Mouse (Mus musculus): Measurements from ENCODE around the gene Olfr911-ps1. TPM values are rescaled to one million over a fixed set of nuclear protein-coding genes. Genes with fewer than 3 reads are reported as not detected.

Olfr911-ps1 gene
- polyA plus RNA-seq (2015; fragmentation: Nextera tagmentation; extraction: Ambion mirVana), result not detected in 2 replicates

- no peak within 1 kb of the TSS for H3K4me2 ChIP-seq
- no peak within 1 kb of the TSS for H3K9ac ChIP-seq
- no peak within 1 kb of the TSS for H3K27ac ChIP-seq (replicated peaks)
- H3K36me3 ChIP-seq (replicated peaks), result no peaks in the 10 kb centered on the region
- 36% methylated on average over 1 of the region's 1 CpGs for WGBS (ENCODE audit: insufficient replicate concordance)
- H3K27me3 ChIP-seq, result no peaks in the 10 kb centered on the region
- no peak for ATAC-seq (ENCODE audit: insufficient read depth)
- H3K4me1 ChIP-seq (replicated peaks), result no peaks in the 10 kb centered on the region
- H3K9me3 ChIP-seq (replicated peaks), result no peaks in the 10 kb centered on the region
- H3K4me3 ChIP-seq (replicated peaks), result no peak within 1 kb of the TSS
Measured at GRCm38 (mm10) chr9:38521280-38521679, at the start of gene Olfr911-ps1. Olfr911-ps1 (plus strand) TSS chr9:38521580.

GRCm38 (mm10) chr9:38486785-38487184 lies 34.6 kb upstream of the Olfr911-ps1 start, which contains the start of gene Olfr906:
Olfr906 (plus strand) TSS chr9:38487085.
- H3K27ac ChIP-seq (replicated peaks), result no peak within 1 kb of the TSS
- no peak within 1 kb of the TSS for H3K9ac ChIP-seq
- H3K4me1 ChIP-seq (replicated peaks), result no peaks in the 10 kb centered on the region
- H3K27me3 ChIP-seq, result no peaks in the 10 kb centered on the region
- whole genome bisulfite sequencing (ENCODE audit: insufficient replicate concordance), result 47% methylated on average over 3 of the region's 3 CpGs
- no peaks in the 10 kb centered on the region for H3K36me3 ChIP-seq (replicated peaks)
- no peak within 1 kb of the TSS for H3K4me3 ChIP-seq (replicated peaks)
- no peaks in the 10 kb centered on the region for H3K9me3 ChIP-seq (replicated peaks)
- no peak for ATAC-seq (ENCODE audit: insufficient read depth)
- no peak within 1 kb of the TSS for H3K4me2 ChIP-seq

GRCm38 (mm10) chr9:38495501-38495900 lies 25.9 kb upstream of the Olfr911-ps1 start, which contains the start of gene Olfr907:
Olfr907 (plus strand) TSS chr9:38495801.
- ATAC-seq (ENCODE audit: insufficient read depth), result no peak
- Histone ChIP-seq H3K4me1 (replicated peaks) (no peaks in the 10 kb centered on the region), H3K36me3 (replicated peaks) (no peaks in the 10 kb centered on the region), H3K27me3 (no peaks in the 10 kb centered on the region), H3K27ac (replicated peaks) (no peak within 1 kb of the TSS), H3K9ac (no peak within 1 kb of the TSS), H3K4me2 (no peak within 1 kb of the TSS), H3K9me3 (replicated peaks) (no peaks in the 10 kb centered on the region), H3K4me3 (replicated peaks) (no peak within 1 kb of the TSS)
- 61% methylated on average over 2 of the region's 2 CpGs for WGBS (ENCODE audit: insufficient replicate concordance)

DNA sequence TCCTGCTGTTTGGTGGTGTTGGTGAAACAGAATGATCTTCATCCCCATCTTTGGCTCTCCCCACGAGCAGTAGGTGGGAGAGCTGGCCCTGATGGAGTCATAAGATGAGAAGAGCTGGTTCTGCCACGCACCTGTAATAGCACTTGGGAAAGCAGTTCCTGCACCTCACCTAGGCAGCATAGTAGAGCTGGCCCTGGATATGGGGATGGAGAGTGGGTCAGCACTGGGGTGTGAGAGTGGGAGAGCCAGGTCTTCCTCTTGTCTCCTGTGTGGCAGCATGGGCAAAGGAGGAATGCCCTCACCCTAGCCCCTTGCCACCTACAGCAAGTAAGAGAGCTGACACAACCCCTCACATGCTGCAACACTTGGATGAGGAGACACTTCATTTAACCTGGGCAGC lies 9.0 kb upstream of the Olfr911-ps1 start:
- no peak overlapping the region for H3K4me2 ChIP-seq
- no peak overlapping the region for H3K27ac ChIP-seq (replicated peaks)
- H3K4me1 ChIP-seq (replicated peaks), result no peaks in the 10 kb centered on the region
- H3K9ac ChIP-seq, result no peak overlapping the region
- no peak overlapping the region for H3K4me3 ChIP-seq (replicated peaks)
- ATAC-seq (ENCODE audit: insufficient read depth), result no peak
- no peaks in the 10 kb centered on the region for H3K36me3 ChIP-seq (replicated peaks)
- no peaks in the 10 kb centered on the region for H3K9me3 ChIP-seq (replicated peaks)
- H3K27me3 ChIP-seq, result no peaks in the 10 kb centered on the region
- WGBS (ENCODE audit: insufficient replicate concordance), result 25% methylated on average over 2 of the region's 2 CpGs

GRCm38 (mm10) chr9:38537549-38537948 lies 16.2 kb downstream of the Olfr911-ps1 start, which contains the start of gene Olfr910:
Olfr910 (plus strand) TSS chr9:38537849.
- Histone ChIP-seq H3K9ac (no peak within 1 kb of the TSS), H3K4me3 (replicated peaks) (no peak within 1 kb of the TSS), H3K27ac (replicated peaks) (no peak within 1 kb of the TSS), H3K27me3 (no peaks in the 10 kb centered on the region), H3K4me2 (no peak within 1 kb of the TSS), H3K36me3 (replicated peaks) (no peaks in the 10 kb centered on the region), H3K9me3 (replicated peaks) (no peaks in the 10 kb centered on the region), H3K4me1 (replicated peaks) (no peaks in the 10 kb centered on the region)
- no peak for ATAC-seq (ENCODE audit: insufficient read depth)
- 58% methylated on average over 2 of the region's 2 CpGs for WGBS (ENCODE audit: insufficient replicate concordance)

Other genes with a start within 250 kb of the Olfr911-ps1 start
- not detected in 2 replicates for gene Olfr896-ps1, start 230.5 kb upstream of the Olfr911-ps1 start, polyA plus RNA-seq (2015; fragmentation: Nextera tagmentation; extraction: Ambion mirVana)
- gene Olfr25, start 192.5 kb upstream of the Olfr911-ps1 start, polyA plus RNA-seq (2015; fragmentation: Nextera tagmentation; extraction: Ambion mirVana), result not detected in 2 replicates
- gene Olfr898, start 173.2 kb upstream of the Olfr911-ps1 start, polyA plus RNA-seq (2015; fragmentation: Nextera tagmentation; extraction: Ambion mirVana), result not detected in 2 replicates
- gene Olfr250, start 154.7 kb upstream of the Olfr911-ps1 start, polyA plus RNA-seq (2015; fragmentation: Nextera tagmentation; extraction: Ambion mirVana), result not detected in 2 replicates
- gene Olfr251, start 144.5 kb upstream of the Olfr911-ps1 start, polyA plus RNA-seq (2015; fragmentation: Nextera tagmentation; extraction: Ambion mirVana), result not detected in 2 replicates
- gene Olfr147, start 119.9 kb upstream of the Olfr911-ps1 start, polyA plus RNA-seq (2015; fragmentation: Nextera tagmentation; extraction: Ambion mirVana), result not detected in 2 replicates
- not detected in 2 replicates for gene Olfr901, start 92.1 kb upstream of the Olfr911-ps1 start, polyA plus RNA-seq (2015; fragmentation: Nextera tagmentation; extraction: Ambion mirVana)
- not detected in 2 replicates for gene Olfr902, start 73.9 kb upstream of the Olfr911-ps1 start, polyA plus RNA-seq (2015; fragmentation: Nextera tagmentation; extraction: Ambion mirVana)
- gene Olfr904, start 58.4 kb upstream of the Olfr911-ps1 start, polyA plus RNA-seq (2015; fragmentation: Nextera tagmentation; extraction: Ambion mirVana), result not detected in 2 replicates
- not detected in 2 replicates for gene Olfr905, start 50.5 kb upstream of the Olfr911-ps1 start, polyA plus RNA-seq (2015; fragmentation: Nextera tagmentation; extraction: Ambion mirVana)
- not detected in 2 replicates for gene Olfr906, start 34.5 kb upstream of the Olfr911-ps1 start, polyA plus RNA-seq (2015; fragmentation: Nextera tagmentation; extraction: Ambion mirVana)
- not detected in 2 replicates for gene Olfr907, start 25.8 kb upstream of the Olfr911-ps1 start, polyA plus RNA-seq (2015; fragmentation: Nextera tagmentation; extraction: Ambion mirVana)
- not detected in 2 replicates for gene Olfr910, start 16.3 kb downstream of the Olfr911-ps1 start, polyA plus RNA-seq (2015; fragmentation: Nextera tagmentation; extraction: Ambion mirVana)
- not detected in 2 replicates for gene Olfr912, start 58.6 kb downstream of the Olfr911-ps1 start, polyA plus RNA-seq (2015; fragmentation: Nextera tagmentation; extraction: Ambion mirVana)
- not detected in 2 replicates for gene Olfr913, start 71.2 kb downstream of the Olfr911-ps1 start, polyA plus RNA-seq (2015; fragmentation: Nextera tagmentation; extraction: Ambion mirVana)
- gene Olfr914, start 83.5 kb downstream of the Olfr911-ps1 start, polyA plus RNA-seq (2015; fragmentation: Nextera tagmentation; extraction: Ambion mirVana), result not detected in 2 replicates
- gene Olfr916, start 138.3 kb downstream of the Olfr911-ps1 start, polyA plus RNA-seq (2015; fragmentation: Nextera tagmentation; extraction: Ambion mirVana), result not detected in 2 replicates
- gene Olfr917, start 144.3 kb downstream of the Olfr911-ps1 start, polyA plus RNA-seq (2015; fragmentation: Nextera tagmentation; extraction: Ambion mirVana), result not detected in 2 replicates
- gene Olfr918, start 153.0 kb downstream of the Olfr911-ps1 start, polyA plus RNA-seq (2015; fragmentation: Nextera tagmentation; extraction: Ambion mirVana), result not detected in 2 replicates
- not detected in 2 replicates for gene Olfr919, start 182.1 kb downstream of the Olfr911-ps1 start, polyA plus RNA-seq (2015; fragmentation: Nextera tagmentation; extraction: Ambion mirVana)
- gene Vwa5a, start 196.7 kb downstream of the Olfr911-ps1 start, polyA plus RNA-seq (2015; fragmentation: Nextera tagmentation; extraction: Ambion mirVana), result 7.8 and 8.2 TPM in 2 replicates
- 0.02 TPM in 1 of 2 replicates, not detected in the other for gene Olfr920, start 230.7 kb downstream of the Olfr911-ps1 start, polyA plus RNA-seq (2015; fragmentation: Nextera tagmentation; extraction: Ambion mirVana)